Mouse (Mus musculus): Measurements from ENCODE around the gene Gm9936.
"Not testable (repeated sequence)": the region's sequence is repeated elsewhere in the genome, so short reads cannot be mapped to it uniquely, and the experiment has no call there.

DNA sequence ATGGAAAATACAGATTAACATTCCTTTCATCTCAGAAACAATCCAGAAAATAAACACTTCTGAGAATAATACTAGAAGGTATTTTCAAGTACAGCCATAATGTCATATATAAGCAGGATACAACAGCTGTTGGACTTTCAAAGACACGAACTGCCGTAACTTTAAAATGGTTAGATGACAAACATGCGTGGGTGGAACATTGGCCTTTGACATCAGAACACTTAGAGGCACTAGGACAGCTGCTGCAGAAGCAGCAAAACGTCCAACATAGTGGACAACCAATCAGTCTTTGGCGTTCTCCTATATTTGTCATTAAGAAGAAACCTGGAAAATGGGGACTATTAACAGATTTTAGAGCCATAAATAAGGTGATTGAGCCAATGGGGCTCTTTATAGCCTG lies 18.0 kb downstream of the Gm9936 start:
- not testable (repeated sequence) for TF ChIP-seq POU5F1 (IDR thresholded peaks at IDR 0.05; ENCODE audit: borderline replicate concordance, low read length); CTCF (conservative IDR thresholded peaks at IDR 0.05; ENCODE audit: low read length); NANOG (IDR thresholded peaks at IDR 0.05; ENCODE audit: borderline replicate concordance, low read length)
